Mouse (Mus musculus) spleen, adult 2 months (tissue): ENCODE results near the gene Tcf20. TPM values are rescaled to one million over a fixed set of nuclear protein-coding genes. Genes with fewer than 3 reads are reported as not detected.

ENCODE experiments used
- DNase-seq, 2 experiments: peaks; one replicate each; pipeline versions ENCODE4 v3.0.0 to v3.0.0-alpha.2; 2012 to 2021; ENCODE audit warnings: low spot score in 2 of 2, low read depth in 1 of 2
- H3K27ac ChIP-seq: fragments of 200-500 bp; 2 replicates; pipeline ENCODE4 v1.5.1; 2012; ENCODE audit warnings: low read length, inconsistent platforms; ENCODE audit not compliant: insufficient read depth
- H3K27me3 ChIP-seq: fragments of 200-500 bp; 2 replicates; pipeline ENCODE4 v1.6.1; 2012; ENCODE audit warnings: mild to moderate bottlenecking, moderate library complexity, low read length, inconsistent platforms; ENCODE audit not compliant: control insufficient read depth, insufficient read depth
- H3K36me3 ChIP-seq: fragments of 200-500 bp; 2 replicates; pipeline ENCODE4 v1.6.1; 2012; ENCODE audit warnings: mild to moderate bottlenecking, low read length, inconsistent platforms; ENCODE audit not compliant: control insufficient read depth, insufficient read depth
- H3K4me1 ChIP-seq: fragments of 200-500 bp; 2 replicates; pipeline ENCODE4 v1.6.1; 2011; ENCODE audit warnings: inconsistent platforms; ENCODE audit not compliant: control insufficient read depth, insufficient read depth, insufficient read length
- H3K4me3 ChIP-seq: fragments of 200-500 bp; 2 replicates; pipeline ENCODE4 v1.5.1; 2011; ENCODE audit warnings: mild to moderate bottlenecking, inconsistent platforms; ENCODE audit not compliant: insufficient read depth, insufficient read length; ENCODE audit errors: extremely low read depth
- CTCF ChIP-seq: fragments of 200-500 bp; IDR thresholded peaks from 2 replicates; pipeline ENCODE4 v1.5.1; 2011; ENCODE audit warnings: mild to moderate bottlenecking, inconsistent platforms; ENCODE audit not compliant: insufficient read depth, insufficient read length, insufficient replicate concordance; ENCODE audit errors: extremely low read depth
- POLR2A ChIP-seq: fragments of 200-500 bp; IDR thresholded peaks from 2 replicates; pipeline ENCODE4 v1.6.1; 2011; ENCODE audit warnings: low read depth, low read length, inconsistent platforms
- WGBS: fragments of 180-500 bp; shearing (Covaris S2); methylation state at CpG from one replicate; pipeline ENCODE4 v1.1.7; 2018; 5-methylcytosine and 5-hydroxymethylcytosine counted together
- polyA plus RNA-seq: library from polyadenylated mRNA; depleted of rRNA; stranded (reverse); fragments of >200 nt; gene quantifications from 2 replicates; pipeline ENCODE4 v1.2.3, GENCODE M21; 2012

Gene Tcf20
- polyA plus RNA-seq, 1 experiment: 21.4 TPM

DNA sequence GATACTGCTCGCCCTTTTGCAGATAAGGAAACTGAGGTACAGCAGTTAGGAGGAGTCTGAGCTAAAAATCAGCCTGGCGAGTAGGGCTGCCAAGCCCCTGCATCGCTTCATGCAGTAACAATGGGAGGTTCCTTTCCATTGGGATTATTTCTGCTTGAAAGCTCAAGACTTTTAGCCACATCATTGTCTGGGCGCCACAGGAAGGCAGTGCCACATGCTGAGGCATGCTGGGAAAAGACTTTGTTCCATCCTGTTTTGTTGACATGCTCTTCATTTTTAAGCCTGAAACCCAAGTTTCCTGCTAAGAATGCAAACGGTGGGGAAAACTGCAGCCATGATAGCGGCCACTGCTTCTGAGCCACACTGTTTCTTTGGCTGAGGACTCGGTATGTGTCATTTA is 83.1 kb downstream of the Tcf20 start:
- no peak overlapping the region for H3K27ac ChIP-seq
- 76% methylated on average over 7 of the region's 7 CpGs for WGBS
- no peak overlapping the region for H3K4me3 ChIP-seq
- no peaks in the 10 kb centered on the region for H3K36me3 ChIP-seq
- peak in 1 of 2 experiments; percentile 1 for DNase-seq
- TF ChIP-seq POLR2A (no peak), CTCF (no peak)
- H3K4me1 ChIP-seq: no peaks in the 10 kb centered on the region
- H3K27me3 ChIP-seq: no peaks in the 10 kb centered on the region

DNA sequence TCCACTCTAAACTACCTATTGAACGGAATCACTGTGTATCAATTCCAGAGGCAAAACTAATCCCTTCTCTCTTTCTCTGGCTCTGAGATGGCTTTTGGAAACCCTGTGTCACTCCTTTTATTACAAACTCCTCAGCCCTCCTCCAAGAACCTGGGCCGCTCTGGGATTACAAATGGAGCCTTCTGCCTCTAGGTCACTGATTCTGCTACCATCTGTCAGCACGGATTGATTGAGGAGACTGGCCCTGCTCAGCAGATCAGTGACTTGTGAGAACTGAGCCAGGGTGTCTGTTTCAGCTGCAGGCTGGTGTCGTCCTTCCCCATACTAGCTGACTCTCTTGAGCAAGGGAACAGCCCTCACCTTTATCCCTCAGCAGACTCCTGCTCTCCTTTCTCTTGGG is 85.2 kb downstream of the Tcf20 start:
- TF ChIP-seq POLR2A: no peak
- WGBS: 93% methylated on average over 4 of the region's 4 CpGs
- no peak for DNase-seq

DNA sequence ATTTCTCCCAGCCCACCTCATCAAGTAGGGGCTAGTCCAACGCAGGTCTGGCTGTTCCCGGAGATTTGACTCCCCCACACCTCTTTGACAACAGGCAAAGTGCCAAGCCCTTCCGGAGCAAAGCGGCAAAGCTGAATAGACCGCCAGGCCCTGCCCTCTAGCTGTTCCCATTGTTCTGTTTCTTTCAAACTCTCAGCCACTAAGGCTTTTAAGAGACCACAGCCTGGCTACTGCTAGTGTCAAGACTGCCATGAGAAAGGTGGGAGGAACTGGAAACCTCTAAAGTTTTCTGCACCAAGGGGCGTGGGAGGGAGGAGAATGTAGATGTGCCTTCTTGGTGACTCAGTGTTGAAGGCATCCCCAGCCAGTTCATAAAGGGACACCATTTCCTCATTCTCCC is 86.4 kb downstream of the Tcf20 start:
- Histone ChIP-seq H3K4me1 (peaks cover 2% of the 10 kb centered on the region; the same call in 1 of the 2 replicates), H3K27me3 (no peaks in the 10 kb centered on the region), H3K27ac (no peak overlapping the region), H3K4me3 (no peak overlapping the region), H3K36me3 (no peaks in the 10 kb centered on the region)
- TF ChIP-seq POLR2A: no peak
- TF ChIP-seq CTCF: no peak
- DNase-seq: no peak
- WGBS: 60% methylated on average over 6 of the region's 6 CpGs

More for the DNA sequence above, 85.2 kb downstream of the Tcf20 start:
- H3K36me3 ChIP-seq: no peaks in the 10 kb centered on the region
- H3K27me3 ChIP-seq: no peaks in the 10 kb centered on the region
- no peak overlapping the region for H3K4me3 ChIP-seq
- H3K27ac ChIP-seq: no peak overlapping the region
- peaks cover 2% of the 10 kb centered on the region; the same call in 1 of the 2 replicates for H3K4me1 ChIP-seq

- no peaks in the 10 kb centered on the region for H3K27me3 ChIP-seq
- peak overlapping the region; percentile 15; the same call in 1 of the 2 replicates for H3K27ac ChIP-seq
- H3K4me1 ChIP-seq: peaks cover 2% of the 10 kb centered on the region
- TF ChIP-seq POLR2A (no peak), CTCF (no peak)
- no peaks in the 10 kb centered on the region for H3K36me3 ChIP-seq
- DNase-seq: no peak
- WGBS: 31% methylated on average over 3 of the region's 3 CpGs
- H3K4me3 ChIP-seq: no peak overlapping the region
These were observed 87.3 kb downstream of the Tcf20 start for GRCm38 (mm10) chr15:82900331-82900730.

GRCm38 (mm10) chr15:82899676-82900301 is 87.9 kb downstream of the Tcf20 start:
- TF ChIP-seq POLR2A: peak; percentile 77
- TF ChIP-seq CTCF: no peak
- Histone ChIP-seq H3K4me1 (peaks cover 4% of the 10 kb centered on the region), H3K4me3 (peak overlapping the region; percentile 87), H3K36me3 (no peaks in the 10 kb centered on the region), H3K27me3 (no peaks in the 10 kb centered on the region), H3K27ac (peak overlapping the region; percentile 93)
- 3% methylated on average over 53 of the region's 56 CpGs for WGBS
- DNase-seq: peak; percentile 51 to 84

GRCm38 (mm10) chr15:82898740-82899675 is 88.7 kb downstream of the Tcf20 start:
- peak in 1 of 2 experiments; percentile 77 for DNase-seq
- H3K27ac ChIP-seq: peak overlapping the region; percentile 93

More at GRCm38 (mm10) chr15:82898740-82899675, 88.7 kb downstream of the Tcf20 start:
- Histone ChIP-seq H3K4me3 (peak overlapping the region; percentile 87), H3K4me1 (peaks cover 7% of the 10 kb centered on the region), H3K27me3 (no peaks in the 10 kb centered on the region), H3K36me3 (no peaks in the 10 kb centered on the region)
- 1% methylated on average over 74 of the region's 98 CpGs for WGBS
- TF ChIP-seq POLR2A: no peak; the same call in 1 of the 2 replicates
- no peak for TF ChIP-seq CTCF
